Mouse (Mus musculus) A20 (cell line): ENCODE results near the gene Nsun3.

ENCODE experiments used
- DNase-seq: peaks from one replicate; pipeline ENCODE4 v3.0.0-alpha.2; 2011; ENCODE audit warnings: low read depth, low spot score

The Nsun3 gene

GRCm38 (mm10) chr16:62786621-62787331, at the start of gene Nsun3:
Nsun3 (minus strand) TSS chr16:62786818.
- peak; percentile 98 for DNase-seq

DNA sequence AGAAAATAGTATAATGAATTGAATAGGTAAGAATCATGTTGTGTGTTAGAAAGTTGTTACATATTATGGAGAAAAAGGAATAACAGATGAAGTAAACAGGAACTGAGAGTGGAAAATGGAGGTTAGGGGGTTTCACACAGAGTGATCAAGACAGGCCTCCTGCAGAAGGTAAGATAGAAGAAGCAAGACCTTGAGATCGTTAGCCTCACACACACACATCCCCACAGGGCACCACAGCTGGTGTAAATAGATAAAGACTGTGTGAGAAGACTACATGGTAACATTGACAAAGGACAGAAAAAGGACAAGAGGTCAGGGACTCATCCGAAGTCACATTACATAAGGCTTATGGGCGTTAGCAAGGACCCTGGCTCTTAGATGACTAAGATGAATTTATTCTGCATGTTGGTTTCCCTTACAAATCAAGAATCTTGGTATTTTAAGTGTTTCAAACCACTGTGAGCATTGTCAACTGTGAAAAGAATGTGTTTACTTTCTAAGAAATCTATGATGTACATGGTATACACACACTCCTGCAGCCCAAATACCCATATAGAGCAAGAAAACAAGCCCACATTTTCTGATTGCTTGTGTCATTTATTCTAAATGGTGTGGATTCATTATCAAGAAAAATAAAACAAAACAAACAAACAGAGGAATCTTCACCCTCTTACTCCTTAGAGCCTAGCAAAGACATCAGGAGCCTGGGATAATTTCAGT, 47.6 kb upstream of the Nsun3 start:
- peak; percentile 72 for DNase-seq

GRCm38 (mm10) chr16:62832481-62832880, 45.9 kb upstream of the Nsun3 start:
- DNase-seq: peak; percentile 71

DNA sequence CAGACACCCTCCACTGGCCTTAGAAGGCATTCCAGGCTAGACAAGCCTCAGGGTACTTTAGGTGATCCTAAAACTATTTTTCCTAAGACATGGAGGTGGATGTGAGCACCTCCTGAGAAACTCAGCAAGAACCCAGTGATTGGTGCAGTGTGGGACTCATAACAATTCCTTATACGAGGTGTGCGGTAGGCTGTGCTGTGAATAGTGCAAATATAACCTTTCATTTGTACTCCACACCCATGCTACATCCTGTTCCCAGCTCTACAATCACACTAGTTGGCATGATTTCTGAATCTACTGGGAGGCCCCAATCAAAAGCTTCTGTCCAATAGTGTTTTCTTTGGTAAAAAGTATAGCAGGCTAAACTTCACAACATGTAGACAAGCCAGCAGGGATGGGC, 45.4 kb upstream of the Nsun3 start:
- DNase-seq: no peak

GRCm38 (mm10) chr16:62826156-62827001, 39.8 kb upstream of the Nsun3 start:
- peak; percentile 53 for DNase-seq

- DNase-seq: no peak
Observed at GRCm38 (mm10) chr16:62822472-62822871, 35.9 kb upstream of the Nsun3 start.

DNA sequence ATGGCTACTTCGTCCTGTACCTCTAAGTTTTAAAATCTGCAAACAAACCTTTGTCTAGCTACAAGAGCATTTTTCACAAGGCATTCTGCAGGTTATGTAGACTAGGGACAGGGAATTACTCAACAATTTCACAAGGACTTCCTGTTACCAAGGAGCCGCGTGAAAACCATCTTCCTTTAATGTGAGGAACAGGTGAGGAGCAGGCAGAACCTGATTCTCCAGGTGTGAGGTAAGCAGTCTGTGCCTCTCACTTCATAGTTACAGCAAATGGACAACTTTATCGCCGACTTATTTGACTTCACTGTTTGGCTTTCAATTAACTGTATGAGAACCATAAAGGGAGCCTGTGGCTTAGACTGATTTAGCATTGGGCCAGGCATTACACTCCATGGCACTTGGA, 27.9 kb upstream of the Nsun3 start, which contains the start of gene Stx19:
Gene Stx19, plus strand, starts transcription at position 186 of the 400 bp plus-strand sequence.
- no peak for DNase-seq

DNA sequence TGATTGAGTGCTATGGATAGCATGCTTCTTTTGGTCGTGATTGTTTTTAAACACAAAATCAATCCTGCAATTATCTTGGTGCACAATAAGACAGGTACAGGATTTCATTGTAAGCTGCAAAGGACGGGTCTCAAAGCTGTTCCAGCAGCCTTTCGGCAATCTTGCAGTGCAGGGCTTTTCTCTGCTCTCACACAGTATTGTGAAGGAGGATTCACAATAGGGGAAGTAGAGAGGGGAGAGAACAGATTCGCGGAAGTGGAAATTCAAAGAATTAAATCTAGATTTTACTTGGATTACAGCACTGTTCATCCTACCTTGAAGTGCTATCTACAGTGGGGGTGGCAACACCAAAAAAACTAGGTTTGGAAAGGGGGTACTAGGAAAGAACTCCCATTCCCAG, 27.2 kb upstream of the Nsun3 start:
- DNase-seq: no peak

DNA sequence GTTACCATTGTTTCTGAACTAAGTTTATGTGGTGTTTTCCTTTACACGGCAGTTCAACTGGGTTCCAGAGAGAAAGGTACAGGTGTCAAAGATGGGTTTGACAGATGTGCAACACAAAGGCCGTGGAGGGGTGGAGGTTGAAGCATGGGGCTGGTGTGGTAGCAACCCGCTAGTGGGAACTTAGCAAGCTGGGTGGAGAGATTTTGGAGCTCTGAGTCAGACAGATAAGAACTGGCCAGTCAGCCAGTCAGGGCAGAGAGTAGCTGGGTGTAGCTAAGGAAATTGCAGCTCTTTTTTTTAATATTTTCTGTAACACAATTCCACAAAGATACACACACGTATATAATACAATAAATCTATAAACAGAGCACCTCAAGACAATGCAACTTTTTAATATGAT, 24.2 kb upstream of the Nsun3 start:
- no peak for DNase-seq

DNA sequence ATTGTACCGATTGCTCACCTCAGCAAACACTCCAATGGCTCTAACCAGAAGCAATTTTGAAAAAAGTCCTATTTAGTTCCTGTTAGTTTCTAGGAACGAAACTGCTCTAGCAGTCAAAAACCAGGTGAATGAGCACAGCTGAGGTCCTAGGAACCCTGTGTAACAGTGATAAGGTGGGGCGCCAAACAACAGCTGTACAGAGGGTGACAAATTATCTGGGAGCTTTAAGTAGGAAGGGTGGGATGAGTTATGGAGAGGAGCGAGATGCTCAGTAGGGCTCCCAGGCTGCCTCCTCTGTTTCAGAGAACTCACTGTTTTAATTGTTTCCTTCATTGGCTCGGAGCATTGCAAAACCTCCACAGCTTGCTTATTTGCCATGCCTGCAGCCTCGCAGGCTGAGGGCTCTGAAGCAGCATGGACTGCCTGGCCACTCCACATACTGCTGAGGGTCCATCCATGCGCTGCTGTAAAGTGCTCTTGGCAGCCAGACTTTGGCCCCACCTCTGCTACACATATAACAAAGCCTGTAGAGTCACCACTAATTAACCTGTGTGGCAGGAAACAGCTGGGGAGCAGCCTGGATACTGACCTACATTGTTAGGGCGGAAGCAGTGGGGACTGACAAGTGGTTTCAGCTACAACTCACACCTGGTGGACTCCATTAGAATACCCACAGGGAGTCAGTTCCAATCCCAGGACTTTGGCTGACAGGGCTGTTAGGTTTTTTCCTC, 20.8 kb upstream of the Nsun3 start:
- DNase-seq: no peak

GRCm38 (mm10) chr16:62804621-62805020, 18.0 kb upstream of the Nsun3 start:
- no peak for DNase-seq

DNA sequence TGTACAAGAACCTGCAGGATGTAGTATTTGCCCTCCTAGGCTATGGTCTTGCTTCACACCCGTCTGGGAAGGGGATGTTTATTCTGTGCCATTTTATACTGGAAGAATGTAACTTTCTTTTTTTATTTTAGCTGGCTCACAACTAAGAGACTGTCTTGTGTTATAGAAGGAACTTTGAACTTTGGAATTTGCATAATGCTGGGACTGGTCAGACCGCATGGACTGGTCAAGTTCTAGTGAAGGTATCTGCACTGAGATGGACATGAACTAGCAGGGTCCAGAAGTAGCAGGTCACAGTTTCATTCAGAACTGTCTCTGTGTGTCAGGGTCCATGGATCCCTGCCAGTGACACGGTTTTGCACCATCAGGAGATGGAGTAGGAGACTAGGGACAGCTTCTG, 13.2 kb upstream of the Nsun3 start:
- no peak for DNase-seq

DNA sequence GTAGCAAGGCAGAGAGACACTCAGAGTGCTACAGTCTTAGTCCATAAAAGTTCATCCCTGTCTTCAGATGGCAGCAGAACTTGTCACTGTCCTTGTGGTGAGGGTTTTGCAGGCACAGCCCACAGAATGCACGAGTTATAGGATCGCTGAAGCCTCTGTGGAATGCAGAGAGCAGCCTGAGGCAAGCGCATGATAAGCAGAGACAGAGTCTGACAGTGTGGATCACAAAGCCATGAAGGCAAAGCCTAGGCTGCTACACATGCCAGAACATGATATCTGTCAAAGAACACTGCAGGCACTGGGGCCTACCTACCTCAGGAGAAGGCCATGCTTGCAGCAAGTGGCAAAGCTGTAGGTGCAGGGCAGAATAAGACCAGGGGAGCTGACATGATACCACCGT, 12.8 kb upstream of the Nsun3 start:
- DNase-seq: no peak

GRCm38 (mm10) chr16:62798808-62799207, 12.2 kb upstream of the Nsun3 start:
- no peak for DNase-seq

DNA sequence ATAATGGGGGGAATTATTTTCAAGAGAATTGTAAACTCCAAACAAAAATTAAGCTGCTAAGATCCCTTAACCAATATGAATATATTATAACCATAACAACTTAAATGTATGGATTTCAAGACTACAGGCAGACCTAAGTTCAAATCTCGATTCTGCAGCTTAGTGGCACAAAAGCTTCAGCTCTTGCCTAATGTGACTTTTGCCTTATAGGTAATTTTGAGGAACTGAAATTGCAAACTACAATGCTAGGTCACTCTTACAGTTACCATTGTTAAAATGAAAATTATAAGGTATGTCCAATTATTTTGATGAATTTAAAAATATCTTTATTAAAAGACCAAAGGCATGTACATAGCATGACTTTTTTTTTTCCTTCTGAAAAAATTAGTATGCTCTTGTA, 10.0 kb upstream of the Nsun3 start:
- DNase-seq: no peak

DNA sequence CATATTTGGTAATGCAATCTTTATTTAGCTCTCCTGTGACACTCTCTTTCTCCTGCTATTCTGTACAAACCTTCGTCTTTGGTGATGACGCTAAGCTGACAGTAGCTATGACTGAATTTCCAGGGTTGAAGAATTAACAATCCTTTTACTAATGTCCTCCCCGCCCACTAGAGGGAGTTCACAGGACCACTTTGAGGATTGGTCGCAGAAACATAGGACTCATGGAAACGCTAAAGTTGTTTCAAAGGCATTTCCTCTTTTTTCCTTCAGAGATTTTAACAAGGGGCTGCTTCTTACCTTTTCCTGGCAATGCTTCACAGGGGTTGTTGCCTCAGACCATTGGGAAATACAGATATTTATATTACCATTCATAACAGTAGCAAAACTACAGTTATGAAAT, 4.4 kb downstream of the Nsun3 start:
- peak; percentile 16 for DNase-seq

DNA sequence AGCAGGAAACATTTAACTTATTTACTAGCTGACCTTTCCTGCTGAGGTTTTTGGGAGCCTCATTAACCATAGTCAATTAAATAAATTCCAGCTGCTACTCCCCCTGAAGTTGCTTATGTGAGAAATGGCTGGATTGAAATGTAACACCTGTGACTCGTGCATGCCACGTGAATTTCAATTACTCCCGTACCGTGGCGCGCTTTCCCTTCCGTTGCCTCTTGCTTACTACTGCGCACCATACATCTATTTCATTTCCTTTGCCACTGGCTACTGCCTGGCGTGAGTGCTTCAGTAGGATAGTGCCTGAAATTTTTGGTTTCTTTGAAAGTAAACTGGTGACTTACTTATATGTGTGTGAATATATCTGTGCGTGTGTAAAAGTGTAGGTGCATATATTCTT, 8.3 kb downstream of the Nsun3 start:
- DNase-seq: no peak

GRCm38 (mm10) chr16:62776034-62776433, 10.6 kb downstream of the Nsun3 start:
- no peak for DNase-seq

GRCm38 (mm10) chr16:62773462-62773861, 13.2 kb downstream of the Nsun3 start:
- DNase-seq: peak; percentile 12

GRCm38 (mm10) chr16:62758340-62758739, 28.3 kb downstream of the Nsun3 start:
- DNase-seq: peak; percentile 81

DNA sequence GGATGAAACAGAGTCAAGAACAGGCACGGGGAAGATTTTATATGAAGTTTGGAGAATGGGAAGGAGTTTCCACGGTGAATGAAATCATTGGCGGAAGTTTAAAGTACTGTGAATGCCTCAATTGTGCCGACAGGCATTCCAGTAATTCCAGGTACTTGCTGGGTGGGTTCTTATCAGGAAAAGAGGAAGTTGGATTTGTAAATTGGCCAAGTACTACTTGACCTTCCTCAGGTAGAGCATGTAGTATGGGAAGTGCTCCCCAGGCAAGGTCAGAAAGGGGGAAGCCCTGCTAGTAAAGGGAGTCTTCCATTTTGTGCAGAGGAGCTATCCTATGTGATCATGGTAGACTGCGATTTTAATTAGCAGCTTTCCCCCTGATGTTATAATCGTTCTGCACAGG, 31.3 kb downstream of the Nsun3 start:
- no peak for DNase-seq

DNA sequence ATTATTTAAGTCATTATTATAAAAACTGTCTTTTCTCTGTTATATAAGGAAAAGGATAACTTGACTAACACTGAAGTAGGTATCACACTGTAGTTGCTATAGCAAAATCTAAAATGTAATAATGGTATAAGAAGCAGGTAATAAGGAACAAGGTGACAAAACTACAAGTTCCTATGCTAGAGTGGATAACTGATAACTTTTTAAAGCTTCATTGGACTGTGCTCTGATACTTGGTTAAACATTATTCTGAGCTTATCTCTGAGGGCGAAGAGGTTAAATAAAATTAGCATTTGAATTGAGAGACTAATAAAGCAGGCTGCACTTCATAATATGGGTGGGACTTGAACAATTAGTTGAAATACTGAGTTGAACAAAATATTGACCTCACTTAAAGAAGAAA, 33.0 kb downstream of the Nsun3 start:
- DNase-seq: no peak
